Mouse (Mus musculus) CH12.LX (cell line): Measurements from ENCODE around the gene Polr1b. TPM values are rescaled to one million over a fixed set of nuclear protein-coding genes. Genes with fewer than 3 reads are reported as not detected.

Source experiments
- DNase-seq: peaks from one replicate; pipeline ENCODE4 v3.0.0-alpha.2; 2013; ENCODE audit errors: extremely low read depth
- H3K27ac ChIP-seq: 2 replicates; pipeline ENCODE4 v1.5.1; 2012; ENCODE audit warnings: low read depth, mild to moderate bottlenecking, control low read depth, moderate library complexity; ENCODE audit not compliant: insufficient read depth
- H3K27me3 ChIP-seq: replicated peaks from 2 replicates; pipeline ENCODE3; 2012; ENCODE audit warnings: inconsistent platforms
- H3K36me3 ChIP-seq, 2 experiments: replicated peaks in 1 of 2; 2 replicates each; pipeline versions ENCODE3 to v1.6.1; 2012; ENCODE audit warnings: inconsistent platforms in 1 of 2, low read length in 1 of 2, mild to moderate bottlenecking in 1 of 2, mixed read lengths in 1 of 2, moderate library complexity in 1 of 2; ENCODE audit not compliant: control insufficient read depth in 1 of 2, insufficient read depth in 1 of 2
- H3K4me1 ChIP-seq, 2 experiments: 2 replicates each; pipeline ENCODE4 v1.6.1; 2012; ENCODE audit warnings: inconsistent platforms in 1 of 2, moderate library complexity in 1 of 2; ENCODE audit not compliant: insufficient read depth in 2 of 2, control insufficient read depth in 1 of 2
- H3K4me2 ChIP-seq: 2 replicates; pipeline ENCODE4 v1.6.1; 2012; ENCODE audit warnings: low read depth, mild to moderate bottlenecking, control low read depth; ENCODE audit not compliant: poor library complexity, insufficient read depth, severe bottlenecking
- H3K4me3 ChIP-seq, 3 experiments: fragments of 150-350 bp in 1 of 3; sonication (generic) in 1 of 3; replicated peaks in 1 of 3; 2 replicates each; pipeline versions ENCODE3 to v1.5.1; 2011 to 2012; ENCODE audit warnings: low read depth in 2 of 3, low read length in 2 of 3, mild to moderate bottlenecking in 2 of 3, moderate library complexity in 2 of 3, control low read depth in 1 of 3, improper control_type of control experiment in 1 of 3, inconsistent platforms in 1 of 3, mixed read lengths in 1 of 3; ENCODE audit not compliant: poor library complexity in 1 of 3
- H3K79me2 ChIP-seq: replicated peaks from 2 replicates; pipeline ENCODE4 v1.6.1; 2012; ENCODE audit warnings: mild to moderate bottlenecking, moderate library complexity; ENCODE audit not compliant: control insufficient read depth, poor library complexity, insufficient read depth, severe bottlenecking; ENCODE audit errors: extremely low read depth
- H3K9ac ChIP-seq: 2 replicates; pipeline ENCODE4 v1.6.1; 2012; ENCODE audit warnings: low read depth, mild to moderate bottlenecking, control low read depth, moderate library complexity; ENCODE audit not compliant: insufficient read depth
- H3K9me3 ChIP-seq: replicated peaks from 2 replicates; pipeline ENCODE3; 2012; ENCODE audit warnings: low read length, inconsistent platforms, mixed read lengths
- BHLHE40 ChIP-seq: IDR thresholded peaks from 2 replicates; pipeline ENCODE4 v1.6.1; 2011; ENCODE audit warnings: mild to moderate bottlenecking, low read depth, low read length, improper control_type of control experiment
- GABPA ChIP-seq: IDR thresholded peaks from 2 replicates; pipeline ENCODE4 v1.6.1; 2012; ENCODE audit warnings: low read depth, low read length, improper control_type of control experiment, inconsistent platforms; ENCODE audit not compliant: insufficient replicate concordance
- JUND ChIP-seq: conservative IDR thresholded peaks from 2 replicates; pipeline ENCODE4 v1.6.1; 2011; ENCODE audit warnings: low read depth, low read length, improper control_type of control experiment
- MAFK ChIP-seq: IDR thresholded peaks from 2 replicates; pipeline ENCODE4 v1.6.1; 2011; ENCODE audit warnings: low read length, improper control_type of control experiment; ENCODE audit not compliant: insufficient replicate concordance
- MAX ChIP-seq: IDR thresholded peaks from 2 replicates; pipeline ENCODE4 v1.6.1; 2011; ENCODE audit warnings: low read length, improper control_type of control experiment
- MEF2A ChIP-seq: IDR thresholded peaks from 2 replicates; pipeline ENCODE4 v1.6.1; 2014; ENCODE audit warnings: low read depth, mild to moderate bottlenecking, inconsistent platforms, low read length, improper control_type of control experiment, borderline replicate concordance
- MYC ChIP-seq: IDR thresholded peaks from 2 replicates; pipeline ENCODE4 v1.6.1; 2011; ENCODE audit warnings: low read depth, mild to moderate bottlenecking, improper control_type of control experiment, low read length
- NELFE ChIP-seq: IDR thresholded peaks from 2 replicates; pipeline ENCODE4 v1.6.1; 2011; ENCODE audit warnings: low read depth, low read length, improper control_type of control experiment
- USF1 ChIP-seq: IDR thresholded peaks from 2 replicates; pipeline ENCODE4 v1.6.1; 2014; ENCODE audit warnings: low read depth, mild to moderate bottlenecking, inconsistent platforms, low read length, improper control_type of control experiment
- ZKSCAN1 ChIP-seq: IDR thresholded peaks from 2 replicates; pipeline ENCODE4 v1.6.1; 2012; ENCODE audit warnings: low read depth, inconsistent platforms, low read length, improper control_type of control experiment, borderline replicate concordance
- ZMIZ1 ChIP-seq: IDR thresholded peaks from 2 replicates; pipeline ENCODE4 v1.6.1; 2012; ENCODE audit warnings: low read depth, mild to moderate bottlenecking, inconsistent platforms, low read length, improper control_type of control experiment
- dilution Hi-C: fragments of 300-500 bp; cut with MboI; formaldehyde crosslinking; loops from 2 replicates; pipeline ENCODE4 v1.14.3; 2020; ENCODE audit warnings: low sequenced_read_pairs; ENCODE audit not compliant: extremely low pct_unique_long_range_greater_than_20kb, extremely low pct_ligation_motif_present
- in situ Hi-C: fragments of 300-500 bp; cut with MboI; formaldehyde crosslinking; loops from 3 replicates; pipeline ENCODE4 v1.14.3; 2019; ENCODE audit warnings: low sequenced_read_pairs, low pct_ligation_motif_present, low pct_unique_long_range_greater_than_20kb, mixed read lengths
- polyA plus RNA-seq: library from polyadenylated mRNA; unstranded; fragments of >175 nt; gene quantifications from 2 replicates; pipeline ENCODE4 v1.2.1, GENCODE M21; 2012; ENCODE audit warnings: low read depth; ENCODE audit not compliant: insufficient read length
- total RNA-seq, 2 experiments: library from RNA; depleted of rRNA; stranded (reverse); fragments of 300-350 nt in 1 of 2; fragments of >200 nt in 1 of 2; gene quantifications; 2 replicates each; pipeline ENCODE4 v1.2.3; 2012 to 2014

Polr1b gene
- total and polyA plus RNA-seq, 3 experiments: 68.0 to 83.1 (median 70.5) TPM

DNA sequence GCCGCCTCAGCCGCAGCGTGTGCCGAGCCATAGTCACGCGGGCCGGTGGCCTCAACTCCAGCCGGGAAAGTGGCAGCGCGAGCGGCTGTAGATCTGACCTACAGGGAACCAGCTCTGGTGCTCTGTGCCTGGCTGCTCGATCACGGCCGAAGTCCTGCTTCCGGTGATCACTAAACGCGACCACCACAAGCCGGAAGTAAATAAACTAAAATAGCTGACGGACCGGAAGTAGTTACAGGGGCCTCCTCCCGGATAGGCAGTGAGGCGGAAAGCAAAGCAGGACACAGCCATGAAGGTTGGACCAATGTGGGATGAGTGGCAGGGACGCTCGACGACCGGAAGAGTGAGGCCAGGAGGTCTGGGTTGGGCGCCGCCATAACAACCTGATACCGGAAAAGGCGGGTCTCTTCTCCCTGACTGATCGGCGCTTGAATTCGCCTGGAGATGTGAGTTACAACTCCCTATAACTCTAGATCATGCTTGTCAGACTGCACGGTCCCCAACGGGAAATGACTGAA lies 28.7 kb downstream of the Polr1b start, which contains the start of gene Chchd5 (continued):
- peak; percentile 46; the same call in 1 of the 2 replicates for TF ChIP-seq NELFE
- peak; percentile 81; the same call in 1 of the 2 replicates for TF ChIP-seq MEF2A
- 0 out of 2 replicates have a peak, but pooled peaks have one; percentile 50 for TF ChIP-seq MYC

DNA sequence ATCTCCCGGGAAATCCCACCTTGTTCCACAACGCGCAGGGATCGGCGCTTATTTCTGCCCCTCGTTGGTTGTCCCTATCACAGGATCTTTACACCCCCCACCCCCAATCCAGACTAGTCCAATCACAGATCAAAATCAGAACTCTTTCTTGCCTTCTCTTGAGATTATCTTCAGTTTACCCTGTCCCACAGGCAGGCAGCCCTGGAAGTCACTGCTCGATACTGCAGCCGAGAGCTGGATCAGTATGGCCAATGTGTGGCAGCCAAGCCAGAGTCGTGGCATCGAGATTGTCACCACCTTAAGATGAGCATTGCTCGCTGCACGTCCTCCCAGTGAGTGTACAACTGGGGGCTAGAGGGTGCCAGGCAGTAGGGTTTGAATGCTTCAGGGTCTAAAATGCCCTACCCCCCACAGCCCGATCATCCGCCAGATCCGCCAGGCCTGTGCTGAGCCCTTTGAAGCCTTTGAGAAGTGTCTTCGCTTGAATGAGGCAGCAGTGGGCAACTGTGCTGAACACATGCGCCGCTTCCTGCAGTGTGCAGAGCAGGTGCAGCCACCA lies 29.3 kb downstream of the Polr1b start:
- Histone ChIP-seq H3K4me3 (peak overlapping the region; percentile 68 to 89 (median 76)), H3K9ac (peak overlapping the region; percentile 78), H3K27me3 (no peaks in the 10 kb centered on the region), H3K27ac (peak overlapping the region; percentile 95), H3K4me2 (peak overlapping the region; percentile 61), H3K9me3 (peaks cover 2% of the 10 kb centered on the region), H3K79me2 (0 out of 2 replicates have a peak, but pooled peaks cover 3% of the 10 kb centered on the region), H3K4me1 (peaks cover 5 to 26% of the 10 kb centered on the region in 2 experiments; a peak in 3 of 4 replicates), H3K36me3 (peaks cover 34 to 64% of the 10 kb centered on the region in 2 experiments)
- DNase-seq: peak; percentile 34
- in situ Hi-C loops: no loop called here
- dilution Hi-C loops: no loop called here
- TF ChIP-seq BHLHE40 (0 out of 2 replicates have a peak, but pooled peaks have one; percentile 25), MAFK (no peak), USF1 (no peak), MAX (peak; percentile 66; the same call in 1 of the 2 replicates)

DNA sequence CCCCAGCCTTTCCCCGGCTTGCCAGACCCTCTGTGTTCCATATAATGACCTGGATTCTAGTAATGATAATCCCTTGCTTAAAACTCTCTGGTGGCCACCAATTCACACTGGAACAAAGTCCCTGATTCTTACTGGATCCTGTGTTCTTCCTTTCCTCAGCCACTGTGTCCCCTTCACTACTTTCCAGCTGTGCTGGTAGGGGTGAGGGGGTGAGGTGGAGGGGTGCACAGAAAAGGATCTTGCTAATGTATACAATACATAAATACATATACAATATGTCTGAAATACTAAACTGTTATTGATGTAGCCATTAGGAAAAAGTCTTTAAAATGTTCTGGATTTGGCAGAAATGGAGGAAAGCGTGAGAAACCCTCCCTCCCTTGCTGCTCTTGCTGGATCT lies 30.0 kb downstream of the Polr1b start:
- 0 out of 2 replicates have a peak, but pooled peaks cover 3% of the 10 kb centered on the region for H3K79me2 ChIP-seq
- no peak for DNase-seq
- peak overlapping the region; percentile 61 for H3K4me2 ChIP-seq
- no peak for TF ChIP-seq MAX
- TF ChIP-seq MAFK: no peak
- no peak for TF ChIP-seq GABPA
- TF ChIP-seq ZMIZ1: no peak
- no peak for TF ChIP-seq MEF2A
- TF ChIP-seq JUND: no peak
- TF ChIP-seq ZKSCAN1: no peak
- dilution Hi-C loops (no loop called here), in situ Hi-C loops (no loop called here)
- peaks cover 27 to 57% of the 10 kb centered on the region in 2 experiments for H3K36me3 ChIP-seq
- H3K9me3 ChIP-seq: peaks cover 2% of the 10 kb centered on the region
- peaks cover 5 to 26% of the 10 kb centered on the region in 2 experiments; a peak in 3 of 4 replicates for H3K4me1 ChIP-seq
- H3K27ac ChIP-seq: peak overlapping the region; percentile 95; the same call in 1 of the 2 replicates
- peak overlapping the region; percentile 78 for H3K9ac ChIP-seq
- H3K27me3 ChIP-seq: no peaks in the 10 kb centered on the region
- peak overlapping the region; percentile 68 to 89 (median 76) for H3K4me3 ChIP-seq
